Comparison of ENCODE assay signal across 7 mouse cellular contexts in the genomic region with DNA sequence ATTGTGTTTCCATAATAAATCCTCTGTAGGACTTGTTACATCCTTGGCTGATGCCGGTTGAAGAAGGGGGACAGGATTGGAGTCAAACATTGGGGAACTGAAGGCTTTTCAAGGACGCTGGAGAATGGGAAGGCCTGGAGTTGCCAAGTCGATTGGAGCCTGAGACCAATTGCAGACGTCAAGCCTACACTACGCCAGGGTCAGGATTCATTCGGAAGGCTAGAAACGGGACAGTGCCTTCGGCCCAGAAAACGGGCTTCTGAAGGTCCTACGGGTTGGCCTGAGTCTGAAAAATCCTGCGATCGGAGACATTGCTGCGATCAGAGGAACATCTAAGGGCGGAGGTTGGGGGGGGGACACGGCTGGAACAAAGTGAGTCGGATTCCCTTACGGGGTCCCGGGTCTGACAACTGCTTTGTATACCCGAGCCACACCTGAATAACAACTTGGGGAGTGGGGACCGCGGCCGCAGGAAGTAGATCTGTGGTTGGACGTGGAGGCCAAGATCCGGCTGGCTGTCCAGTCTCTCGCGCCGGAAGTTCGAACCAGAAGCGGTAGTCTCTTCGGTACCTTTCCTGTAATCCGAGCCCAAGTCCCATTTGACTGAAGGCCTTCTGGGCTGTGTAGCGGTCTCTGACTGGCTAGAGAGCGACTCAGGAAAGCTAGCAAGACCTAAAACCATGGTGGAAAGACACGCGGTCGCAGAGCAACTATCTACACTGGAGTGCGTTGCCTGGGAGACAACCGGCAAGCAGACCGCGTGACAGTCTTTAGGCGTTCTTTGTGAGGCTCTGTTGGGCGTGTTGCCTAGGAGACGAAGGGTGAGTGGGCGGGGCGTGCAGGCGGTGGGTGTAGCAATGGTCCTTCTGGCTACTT. TPM values are rescaled to one million over a fixed set of nuclear protein-coding genes. Genes with fewer than 3 reads are reported as not detected.
DNase-seq lines count a peak whose midpoint lies in the region; ATAC-seq and TF ChIP-seq lines count a peak whose summit lies in the region.

A gene (minus strand): TSS at position 693 of the 876 bp plus-strand sequence.
A gene (plus strand): TSS at position 835 of the 876 bp plus-strand sequence.

- H3K4me3 ChIP-seq in bone marrow macrophage, adult 2 months (ENCODE audit: insufficient read depth, low read length) = peak within 1 kb of the TSS; percentile 61
- H3K4me3 ChIP-seq in embryonic facial prominence, embryonic 15.5 days (replicated peaks) = peak within 1 kb of the TSS; percentile 55
- H3K4me3 ChIP-seq in limb, embryonic 13.5 days = peak within 1 kb of the TSS; percentile 57
- H3K4me3 ChIP-seq in midbrain, embryonic 15.5 days = peak within 1 kb of the TSS; percentile 50
- peak within 1 kb of the TSS; percentile 53 for H3K4me3 ChIP-seq in spleen, adult 2 months (ENCODE audit: extremely low read depth, insufficient read depth, insufficient read length)

- no peaks in the 10 kb centered on the region for H3K36me3 ChIP-seq in embryonic facial prominence, embryonic 15.5 days
- peaks cover 16% of the 10 kb centered on the region for H3K36me3 ChIP-seq in limb, embryonic 13.5 days
- peaks cover 14% of the 10 kb centered on the region; the same call in 1 of the 2 replicates for H3K36me3 ChIP-seq in midbrain, embryonic 15.5 days (replicated peaks)
- H3K36me3 ChIP-seq in spleen, adult 2 months (ENCODE audit: control insufficient read depth, insufficient read depth, low read length) = no peaks in the 10 kb centered on the region

- peaks cover 31% of the 10 kb centered on the region for H3K4me1 ChIP-seq in bone marrow macrophage, adult 2 months (ENCODE audit: control insufficient read depth, insufficient read depth, low read length)
- peaks cover 4% of the 10 kb centered on the region; the same call in 1 of the 2 replicates for H3K4me1 ChIP-seq in embryonic facial prominence, embryonic 15.5 days
- H3K4me1 ChIP-seq in limb, embryonic 13.5 days = 0 out of 2 replicates have a peak, but pooled peaks cover 2% of the 10 kb centered on the region
- H3K4me1 ChIP-seq in midbrain, embryonic 15.5 days = peaks cover 13% of the 10 kb centered on the region
- peaks cover 2% of the 10 kb centered on the region; the same call in 1 of the 2 replicates for H3K4me1 ChIP-seq in spleen, adult 2 months (ENCODE audit: control insufficient read depth, insufficient read depth, insufficient read length)

- peak within 1 kb of the TSS; percentile 33 for H3K9ac ChIP-seq in embryonic facial prominence, embryonic 15.5 days
- peak within 1 kb of the TSS; percentile 70 for H3K9ac ChIP-seq in limb, embryonic 13.5 days
- peak within 1 kb of the TSS; percentile 54 for H3K9ac ChIP-seq in midbrain, embryonic 15.5 days

- no peaks in the 10 kb centered on the region for H3K9me3 ChIP-seq in embryonic facial prominence, embryonic 15.5 days (replicated peaks)
- no peaks in the 10 kb centered on the region for H3K9me3 ChIP-seq in limb, embryonic 13.5 days
- H3K9me3 ChIP-seq in midbrain, embryonic 15.5 days = no peaks in the 10 kb centered on the region

- 3% methylated on average over 46 of the region's 46 CpGs for WGBS in embryonic facial prominence, embryonic 15.5 days
- 3% methylated on average over 46 of the region's 46 CpGs for WGBS in limb, embryonic 13.5 days
- 3% methylated on average over 46 of the region's 46 CpGs for WGBS in midbrain, embryonic 15.5 days
- WGBS in spleen, adult 2 months = 18% methylated on average over 46 of the region's 46 CpGs

- H3K4me2 ChIP-seq in embryonic facial prominence, embryonic 15.5 days (replicated peaks) = peak within 1 kb of the TSS; percentile 93
- peak within 1 kb of the TSS; percentile 87 for H3K4me2 ChIP-seq in limb, embryonic 13.5 days (replicated peaks)
- H3K4me2 ChIP-seq in midbrain, embryonic 15.5 days = peak within 1 kb of the TSS; percentile 72

- no peak for TF ChIP-seq CTCF in bone marrow macrophage, adult 2 months (IDR thresholded peaks at IDR 0.05; ENCODE audit: low read depth, low read length)
- TF ChIP-seq CTCF in spleen, adult 2 months (IDR thresholded peaks at IDR 0.05; ENCODE audit: extremely low read depth, insufficient read depth, insufficient read length, insufficient replicate concordance) = no peak

- DNase-seq in heart, adult 9 months (ENCODE audit: low spot score in 2 of 2) = peak; percentile 93 to 94
- peak; percentile 96 for DNase-seq in kidney, adult 9 months
- DNase-seq in spleen, adult 2 months (ENCODE audit: low read depth in 1 of 2, low spot score in 2 of 2) = peak; percentile 80 to 87

- H3K27me3 ChIP-seq in embryonic facial prominence, embryonic 15.5 days = no peaks in the 10 kb centered on the region
- H3K27me3 ChIP-seq in limb, embryonic 13.5 days = no peaks in the 10 kb centered on the region
- no peaks in the 10 kb centered on the region for H3K27me3 ChIP-seq in midbrain, embryonic 15.5 days (replicated peaks)
- H3K27me3 ChIP-seq in spleen, adult 2 months (ENCODE audit: control insufficient read depth, insufficient read depth, low read length) = no peaks in the 10 kb centered on the region

- peak within 1 kb of the TSS; percentile 5; the same call in 1 of the 2 replicates for H3K27ac ChIP-seq in bone marrow macrophage, adult 2 months (ENCODE audit: insufficient read depth, low read depth, low read length)
- peak within 1 kb of the TSS; percentile 70 for H3K27ac ChIP-seq in embryonic facial prominence, embryonic 15.5 days (replicated peaks)
- peak within 1 kb of the TSS; percentile 67 for H3K27ac ChIP-seq in limb, embryonic 13.5 days
- H3K27ac ChIP-seq in midbrain, embryonic 15.5 days = peak within 1 kb of the TSS; percentile 84
- H3K27ac ChIP-seq in spleen, adult 2 months (ENCODE audit: insufficient read depth, low read length) = no peak within 1 kb of the TSS

- TF ChIP-seq POLR2A in bone marrow macrophage, adult 2 months (IDR thresholded peaks at IDR 0.05; ENCODE audit: borderline replicate concordance, low read depth, low read length) = no peak
- TF ChIP-seq POLR2A in spleen, adult 2 months (IDR thresholded peaks at IDR 0.05; ENCODE audit: low read depth, low read length) = no peak

- peak; percentile 94 for ATAC-seq in embryonic facial prominence, embryonic 15.5 days (ENCODE audit: insufficient number of reproducible peaks, low FRiP score, low TSS enrichment, low read depth)
- ATAC-seq in limb, embryonic 13.5 days (ENCODE audit: low FRiP score, low read depth) = peak; percentile 97
- ATAC-seq in midbrain, embryonic 15.5 days (replicated peaks) = peak; percentile 99

RNA-seq across cellular contexts. Expression of the first gene that starts in this region (rescaled TPM):
- 0.21 and 0.31 TPM in 2 replicates for polyA plus RNA-seq in bone marrow macrophage, adult 2 months (2012; ENCODE audit: insufficient read depth, insufficient read length, missing spikeins)
- 0.49 and 1.2 TPM in 2 replicates for polyA plus RNA-seq in embryonic facial prominence, embryonic 15.5 days (2015; fragmentation: Nextera tagmentation; extraction: Ambion mirVana)
- polyA plus RNA-seq in limb, embryonic 13.5 days (2015; fragmentation: Nextera tagmentation; extraction: Ambion mirVana) = 0.09 and 0.20 TPM in 2 replicates
- 0.43 and 0.90 TPM in 2 replicates for polyA plus RNA-seq in midbrain, embryonic 15.5 days (2015; fragmentation: Nextera tagmentation; extraction: Ambion mirVana)
- 0.02 TPM in 1 of 2 replicates, not detected in the other for polyA plus RNA-seq in spleen, adult 2 months (2012; rRNA removed)

RNA-seq across cellular contexts. Expression of the second gene that starts in this region (rescaled TPM):
- 1.9 and 2.2 TPM in 2 replicates for polyA plus RNA-seq in bone marrow macrophage, adult 2 months (2012; ENCODE audit: insufficient read depth, insufficient read length, missing spikeins)
- polyA plus RNA-seq in embryonic facial prominence, embryonic 15.5 days (2015; fragmentation: Nextera tagmentation; extraction: Ambion mirVana) = 9.1 and 12.6 TPM in 2 replicates
- 11.0 and 12.5 TPM in 2 replicates for polyA plus RNA-seq in limb, embryonic 13.5 days (2015; fragmentation: Nextera tagmentation; extraction: Ambion mirVana)
- polyA plus RNA-seq in midbrain, embryonic 15.5 days (2015; fragmentation: Nextera tagmentation; extraction: Ambion mirVana) = 41.4 and 42.9 TPM in 2 replicates
- 0.44 and 0.48 TPM in 2 replicates for polyA plus RNA-seq in spleen, adult 2 months (2012; rRNA removed)

Comparison
In these comparisons a context has a peak if more than half of its experiments do, and no peak if none do; other contexts are left out.
1. Peak in DNase-seq and H3K4me3 ChIP-seq in spleen, adult 2 months; RNA of the genes that start here not detected or under 1 TPM.